Mouse (Mus musculus) c-Kit-positive CD71-positive TER-119-positive erythroid progenitor cells, embryonic 14.5 days (primary cell): Measurements from ENCODE around the gene Usp26.

Source experiments
- DNase-seq: peaks from one replicate; pipeline ENCODE4 v3.0.0-alpha.2; 2013; ENCODE audit warnings: low spot score

Usp26 gene

DNA sequence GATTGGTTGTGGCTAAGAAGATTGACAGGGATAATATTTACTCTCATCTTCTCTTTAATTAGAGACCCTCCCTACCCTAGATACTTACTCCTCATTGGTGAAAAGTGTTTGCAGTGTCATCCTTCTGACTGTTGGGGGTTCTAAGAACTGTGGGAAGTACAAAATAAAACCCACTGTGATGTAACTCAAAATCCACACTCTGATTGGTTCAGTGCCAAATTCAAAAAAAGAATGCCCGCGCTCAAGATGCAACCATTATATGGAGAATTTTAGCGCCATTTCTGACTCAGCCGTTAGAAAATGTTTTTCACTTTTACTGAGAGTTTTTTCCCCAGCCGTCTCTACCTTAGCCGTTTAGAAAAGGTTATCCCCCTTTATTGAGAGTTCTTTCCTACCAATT is at the start of gene Usp26:
Gene Usp26 (minus strand): TSS at position 101 of the 400 bp plus-strand sequence.
- no peak for DNase-seq

DNA sequence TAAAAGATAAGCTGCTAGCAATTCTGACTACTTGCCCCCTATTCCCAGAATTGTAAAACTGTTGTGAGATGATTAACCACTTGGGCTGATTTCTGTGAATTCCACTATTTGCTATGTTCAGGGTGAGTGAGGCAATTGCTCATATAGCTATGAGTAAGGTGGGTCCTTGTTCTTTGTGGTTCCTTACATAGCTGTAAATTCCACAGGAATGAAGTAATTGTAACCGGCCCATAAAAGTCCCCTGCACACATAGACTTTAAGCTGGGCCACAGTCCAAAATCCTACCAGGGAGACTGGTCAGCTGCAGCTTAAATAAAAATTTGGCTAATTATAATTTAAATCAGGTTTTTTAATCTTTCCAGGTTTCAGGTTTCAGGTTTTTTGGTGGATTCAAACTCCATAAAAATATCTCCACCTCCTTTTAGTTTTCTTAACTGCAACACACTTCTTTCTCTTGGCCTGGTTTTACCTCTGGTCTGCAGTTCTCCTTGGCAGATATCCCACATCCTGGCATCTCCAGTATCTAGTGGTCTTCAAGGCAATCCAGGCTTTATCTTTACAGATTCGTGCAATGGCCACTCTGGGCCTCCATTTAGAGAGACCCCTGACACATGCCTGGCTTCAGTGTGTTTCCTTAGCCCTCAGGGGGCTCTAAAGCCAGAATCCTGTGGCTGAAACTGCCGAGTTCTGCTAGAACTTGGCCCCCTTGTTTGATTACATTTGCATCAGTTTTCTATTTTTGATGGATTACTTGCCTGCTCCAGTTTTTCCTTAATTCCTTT is 13.6 kb upstream of the Usp26 start:
- DNase-seq, result no peak

DNA sequence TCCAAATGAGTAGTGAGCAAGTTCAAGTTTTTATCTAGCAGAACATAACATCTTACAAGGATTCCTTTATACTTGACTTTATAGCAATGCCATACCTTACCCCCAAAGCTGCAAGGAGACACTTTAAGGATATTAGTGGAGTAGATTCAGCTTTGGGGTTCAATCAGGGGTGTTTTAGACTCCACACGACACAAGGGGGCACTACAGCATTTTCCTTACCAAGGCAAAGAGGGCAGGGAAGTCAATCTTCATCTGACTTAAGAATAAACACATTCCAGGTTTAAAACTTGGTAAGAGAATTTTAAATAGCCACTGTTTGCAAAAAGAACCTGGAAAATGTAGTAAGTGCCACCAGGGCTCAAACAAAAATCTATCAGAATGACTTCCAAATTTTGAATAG is 33.6 kb downstream of the Usp26 start:
- no peak for DNase-seq

DNA sequence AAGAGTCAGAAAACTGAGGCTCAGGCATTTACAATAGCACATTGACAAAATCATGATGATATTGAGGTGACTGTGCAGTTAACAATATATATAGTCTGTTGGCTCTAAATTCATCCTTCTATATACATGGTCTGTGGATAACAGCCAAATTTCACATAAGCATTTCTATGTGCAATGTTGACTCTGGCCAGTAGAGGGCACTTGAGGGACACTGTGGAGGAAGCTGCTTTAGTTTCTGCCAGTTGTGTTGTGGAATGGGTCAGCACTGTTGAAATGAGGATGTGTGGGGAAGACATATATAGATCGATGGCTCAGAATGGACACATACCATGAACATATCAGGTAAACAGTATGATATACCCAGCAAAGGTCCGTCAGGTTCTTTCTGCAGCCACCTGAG is 64.6 kb downstream of the Usp26 start:
- DNase-seq, result peak; percentile 9

DNA sequence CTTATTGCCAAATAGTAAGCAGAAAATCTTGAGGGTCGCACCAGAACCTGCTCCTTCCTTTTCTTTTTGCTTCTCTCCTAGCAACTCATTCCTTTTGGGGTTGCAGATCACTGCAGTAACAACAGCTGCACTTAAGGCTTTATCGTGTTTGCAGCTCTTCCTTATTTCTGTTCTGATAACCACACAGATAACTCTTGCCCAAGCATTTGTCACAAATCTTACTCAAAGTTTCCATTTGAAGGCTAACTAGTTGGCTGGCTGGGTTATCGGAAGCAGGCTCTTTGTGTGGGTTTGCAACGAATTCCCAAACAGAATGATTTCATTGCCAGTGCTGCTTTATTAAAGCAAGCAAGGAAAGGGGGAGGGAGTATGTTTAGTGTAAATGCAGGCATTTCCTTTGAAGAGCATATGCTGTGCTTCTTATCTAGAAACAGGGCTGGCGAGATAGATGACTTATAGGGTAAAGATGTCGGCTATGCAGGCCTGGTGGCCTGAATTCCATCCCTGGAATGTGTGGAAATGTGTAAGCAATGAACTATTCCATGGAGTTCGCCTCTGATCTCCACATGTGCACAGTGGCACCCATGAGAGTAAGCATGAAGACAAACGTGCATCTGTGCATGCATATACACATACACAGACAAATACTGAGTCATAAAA is 86.8 kb downstream of the Usp26 start:
- DNase-seq, result no peak

DNA sequence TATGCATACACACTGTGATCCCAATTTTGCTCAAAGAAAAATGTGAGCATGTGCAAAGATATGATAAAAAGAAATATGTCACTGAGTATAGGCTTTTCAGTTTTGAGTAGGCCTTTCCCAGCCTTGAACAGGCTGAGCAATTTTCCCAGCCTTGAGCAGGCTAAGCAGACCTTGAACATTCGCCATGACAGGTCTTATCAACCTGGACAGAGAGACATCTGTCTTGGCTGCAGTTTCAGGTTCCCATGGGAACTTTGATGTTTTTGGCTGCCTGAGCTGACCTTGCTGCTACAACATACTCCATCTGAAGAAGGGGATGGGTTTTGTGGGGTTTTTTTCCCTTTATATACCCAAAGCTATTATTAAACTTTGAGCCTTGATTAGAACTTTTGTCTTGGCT is 88.0 kb downstream of the Usp26 start:
- DNase-seq, result no peak
